Mouse (Mus musculus) MEL (cell line): Measurements from ENCODE around the gene Slc5a10. TPM values are rescaled to one million over a fixed set of nuclear protein-coding genes. Genes with fewer than 3 reads are reported as not detected.

Experiments used
- DNase-seq: peaks from one replicate; pipeline ENCODE4 v3.0.0; 2011; ENCODE audit warnings: low read depth, low spot score
- H3K27ac ChIP-seq: 2 replicates; pipeline ENCODE4 v1.5.1; 2012; ENCODE audit warnings: low read depth, mild to moderate bottlenecking, control low read depth, low read length, moderate library complexity; ENCODE audit not compliant: control insufficient read depth
- H3K27me3 ChIP-seq, 2 experiments: fragments of 150-350 bp in 1 of 2; sonication (generic) in 1 of 2; 2 replicates each; pipeline ENCODE4 v1.6.1; 2012; ENCODE audit warnings: low read length in 2 of 2, mild to moderate bottlenecking in 2 of 2, improper control_type of control experiment in 1 of 2, moderate library complexity in 1 of 2; ENCODE audit not compliant: insufficient read depth in 2 of 2, control insufficient read depth in 1 of 2
- H3K36me3 ChIP-seq, 2 experiments: 2 replicates each; pipeline ENCODE4 v1.6.1; 2012 to 2014; ENCODE audit warnings: low read length in 2 of 2, improper control_type of control experiment in 1 of 2, inconsistent platforms in 1 of 2, mild to moderate bottlenecking in 1 of 2; ENCODE audit not compliant: insufficient read depth in 2 of 2, control insufficient read depth in 1 of 2
- H3K4me1 ChIP-seq, 2 experiments: fragments of 150-350 bp in 1 of 2; sonication (generic) in 1 of 2; 2 replicates each; pipeline ENCODE4 v1.6.1; 2012; ENCODE audit warnings: low read length in 2 of 2, improper control_type of control experiment in 1 of 2, mild to moderate bottlenecking in 1 of 2; ENCODE audit not compliant: insufficient read depth in 2 of 2, control insufficient read depth in 1 of 2
- H3K4me3 ChIP-seq, 2 experiments: fragments of 150-350 bp in 1 of 2; sonication (generic) in 1 of 2; 2 replicates each; pipeline ENCODE4 v1.5.1; 2012; ENCODE audit warnings: low read depth in 2 of 2, low read length in 2 of 2, mild to moderate bottlenecking in 2 of 2, moderate library complexity in 2 of 2, control low read depth in 1 of 2, improper control_type of control experiment in 1 of 2; ENCODE audit not compliant: control insufficient read depth in 1 of 2, insufficient read depth in 1 of 2
- H3K79me2 ChIP-seq: 2 replicates; pipeline ENCODE4 v1.6.1; 2012; ENCODE audit warnings: mild to moderate bottlenecking, low read length, moderate library complexity; ENCODE audit not compliant: control insufficient read depth, poor library complexity, insufficient read depth
- H3K9ac ChIP-seq: 2 replicates; pipeline ENCODE4 v1.6.1; 2012; ENCODE audit warnings: low read depth, mild to moderate bottlenecking, control low read depth, low read length, moderate library complexity; ENCODE audit not compliant: control insufficient read depth, poor library complexity, severe bottlenecking
- H3K9me3 ChIP-seq: fragments of 150-350 bp; sonication (generic); replicated peaks from 2 replicates; pipeline ENCODE4 v1.6.1; 2012; ENCODE audit warnings: mild to moderate bottlenecking, low read length, improper control_type of control experiment, moderate library complexity; ENCODE audit not compliant: insufficient read depth
- BHLHE40 ChIP-seq: IDR thresholded peaks from 2 replicates; pipeline ENCODE4 v1.6.1; 2012; ENCODE audit warnings: low read depth, mild to moderate bottlenecking, inconsistent platforms, low read length, improper control_type of control experiment, borderline replicate concordance
- CHD2 ChIP-seq: IDR thresholded peaks from 2 replicates; pipeline ENCODE4 v1.6.1; 2011; ENCODE audit warnings: low read length, improper control_type of control experiment
- E2F4 ChIP-seq: IDR thresholded peaks from 2 replicates; pipeline ENCODE4 v1.6.1; 2011; ENCODE audit warnings: low read depth, low read length, improper control_type of control experiment, borderline replicate concordance
- ETS1 ChIP-seq: IDR thresholded peaks from 2 replicates; pipeline ENCODE4 v1.6.1; 2012; ENCODE audit warnings: low read depth, mild to moderate bottlenecking, inconsistent platforms, low read length, improper control_type of control experiment, moderate library complexity
- GATA1 ChIP-seq: IDR thresholded peaks from 2 replicates; pipeline ENCODE4 v1.6.1; 2011; ENCODE audit warnings: low read depth, low read length, improper control_type of control experiment
- HCFC1 ChIP-seq: IDR thresholded peaks from 2 replicates; pipeline ENCODE4 v1.6.1; 2012; ENCODE audit warnings: low read depth, mild to moderate bottlenecking, inconsistent platforms, low read length, improper control_type of control experiment, moderate library complexity
- JUND ChIP-seq: IDR thresholded peaks from 2 replicates; pipeline ENCODE4 v1.6.1; 2011; ENCODE audit warnings: low read depth, mild to moderate bottlenecking, improper control_type of control experiment, low read length
- KAT2A ChIP-seq: conservative IDR thresholded peaks from 2 replicates; pipeline ENCODE4 v1.6.1; 2012; ENCODE audit warnings: low read depth, low read length, improper control_type of control experiment, inconsistent platforms
- MAZ ChIP-seq: IDR thresholded peaks from 2 replicates; pipeline ENCODE4 v1.6.1; 2012; ENCODE audit warnings: low read depth, mild to moderate bottlenecking, inconsistent platforms, low read length, improper control_type of control experiment
- MXI1 ChIP-seq: IDR thresholded peaks from 2 replicates; pipeline ENCODE4 v1.6.1; 2011; ENCODE audit warnings: mild to moderate bottlenecking, low read depth, low read length, improper control_type of control experiment
- MYB ChIP-seq: IDR thresholded peaks from 2 replicates; pipeline ENCODE4 v1.6.1; 2011; ENCODE audit warnings: mild to moderate bottlenecking, low read depth, low read length, improper control_type of control experiment
- MYC ChIP-seq: IDR thresholded peaks from 2 replicates; pipeline ENCODE4 v1.6.1; 2011; ENCODE audit warnings: low read depth, mild to moderate bottlenecking, low read length, improper control_type of control experiment, moderate library complexity
- NELFE ChIP-seq: IDR thresholded peaks from 2 replicates; pipeline ENCODE4 v1.6.1; 2011; ENCODE audit warnings: low read depth, low read length, improper control_type of control experiment
- NRF1 ChIP-seq: IDR thresholded peaks from 2 replicates; pipeline ENCODE4 v1.6.1; 2014; ENCODE audit warnings: low read depth, mild to moderate bottlenecking, inconsistent platforms, low read length, improper control_type of control experiment, moderate library complexity; ENCODE audit not compliant: poor library complexity, insufficient read depth, severe bottlenecking
- POLR2A ChIP-seq, 2 experiments: IDR thresholded peaks; 2 replicates each; pipeline ENCODE4 v1.6.1; 2011 to 2012; ENCODE audit warnings: low read length in 2 of 2, mild to moderate bottlenecking in 2 of 2, control low read depth in 1 of 2, improper control_type of control experiment in 1 of 2, low read depth in 1 of 2, moderate library complexity in 1 of 2; ENCODE audit not compliant: control insufficient read depth in 1 of 2, insufficient read depth in 1 of 2, poor library complexity in 1 of 2
- POLR2AphosphoS2 ChIP-seq: IDR thresholded peaks from 2 replicates; pipeline ENCODE4 v1.6.1; 2011; ENCODE audit warnings: low read length, improper control_type of control experiment
- RAD21 ChIP-seq: IDR thresholded peaks from 2 replicates; pipeline ENCODE4 v1.6.1; 2011; ENCODE audit warnings: mild to moderate bottlenecking, low read depth, low read length, improper control_type of control experiment
- SIN3A ChIP-seq: IDR thresholded peaks from 2 replicates; pipeline ENCODE4 v1.6.1; 2012; ENCODE audit warnings: low read length, improper control_type of control experiment, inconsistent platforms
- TBP ChIP-seq: IDR thresholded peaks from 2 replicates; pipeline ENCODE4 v1.8.0; 2011; ENCODE audit warnings: low read depth, low read length, improper control_type of control experiment
- TCF12 ChIP-seq: IDR thresholded peaks from 2 replicates; pipeline ENCODE4 v1.6.1; 2014; ENCODE audit warnings: low read depth, mild to moderate bottlenecking, inconsistent platforms, low read length, improper control_type of control experiment, moderate library complexity
- UBTF ChIP-seq: IDR thresholded peaks from 2 replicates; pipeline ENCODE4 v1.6.1; 2012; ENCODE audit warnings: low read depth, mild to moderate bottlenecking, inconsistent platforms, low read length, improper control_type of control experiment, moderate library complexity, borderline replicate concordance; ENCODE audit not compliant: insufficient read depth
- USF1 ChIP-seq: IDR thresholded peaks from 2 replicates; pipeline ENCODE4 v1.6.1; 2014; ENCODE audit warnings: low read depth, mild to moderate bottlenecking, inconsistent platforms, low read length, improper control_type of control experiment, moderate library complexity
- ZC3H11A ChIP-seq: IDR thresholded peaks from 2 replicates; pipeline ENCODE4 v1.6.1; 2012; ENCODE audit warnings: low read depth, mild to moderate bottlenecking, inconsistent platforms, low read length, improper control_type of control experiment
- ZKSCAN1 ChIP-seq: IDR thresholded peaks from 2 replicates; pipeline ENCODE4 v1.6.1; 2012; ENCODE audit warnings: low read depth, mild to moderate bottlenecking, inconsistent platforms, low read length, improper control_type of control experiment, moderate library complexity
- ZNF384 ChIP-seq: IDR thresholded peaks from 2 replicates; pipeline ENCODE4 v1.6.1; 2012; ENCODE audit warnings: low read depth, mild to moderate bottlenecking, inconsistent platforms, low read length, improper control_type of control experiment
- polyA plus RNA-seq, 2 experiments: library from polyadenylated mRNA; stranded (reverse) in 1 of 2; unstranded in 1 of 2; fragments of >175 nt in 1 of 2; fragments of >200 nt in 1 of 2; gene quantifications; 2 replicates each; pipeline versions ENCODE4 v1.2.1 to v1.2.4; 2012; ENCODE audit warnings: low replicate concordance in 2 of 2, low read depth in 1 of 2; ENCODE audit not compliant: insufficient read length in 2 of 2, insufficient read depth in 1 of 2, missing spikeins in 1 of 2
- total RNA-seq: library from RNA; depleted of rRNA; stranded (reverse); fragments of 300-350 nt; gene quantifications from 2 replicates; pipeline ENCODE4 v1.2.3, GENCODE M21; 2012

Gene Slc5a10
- total and polyA plus RNA-seq, 3 experiments, result 0.08 TPM; not detected in 2

DNA sequence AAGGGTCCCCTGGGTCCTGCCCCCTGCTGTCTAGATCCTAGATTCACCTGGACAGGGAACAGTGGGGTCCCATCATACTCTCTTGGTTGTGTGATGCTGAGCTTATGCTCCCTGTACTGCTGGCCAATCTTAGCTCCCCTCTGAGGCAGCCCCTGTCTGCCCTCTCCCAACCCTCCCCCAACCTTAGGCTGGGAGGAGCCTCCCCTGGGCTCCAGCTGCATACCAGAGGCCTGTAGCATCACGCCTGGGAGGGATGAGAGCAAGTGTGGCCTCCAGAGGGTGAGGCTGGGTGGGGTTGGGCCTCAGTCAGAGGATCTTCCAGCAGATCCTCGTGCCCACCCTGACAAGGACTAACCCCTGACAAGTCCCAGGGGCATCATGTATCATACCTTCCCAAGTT lies 33.0 kb downstream of the Slc5a10 start:
- H3K4me3 ChIP-seq, result no peak overlapping the region
- peaks cover 0 to 8% of the 10 kb centered on the region in 2 experiments; a peak in 2 of 4 replicates for H3K36me3 ChIP-seq
- DNase-seq, result no peak
- H3K9ac ChIP-seq, result no peak overlapping the region
- TF ChIP-seq MXI1 (no peak), ETS1 (no peak), ZKSCAN1 (no peak), E2F4 (no peak), KAT2A (no peak)
- peaks cover 5 to 28% of the 10 kb centered on the region in 2 experiments; a peak in 3 of 4 replicates for H3K4me1 ChIP-seq
- no peaks in the 10 kb centered on the region for H3K27me3 ChIP-seq
- H3K9me3 ChIP-seq, result no peaks in the 10 kb centered on the region
- H3K79me2 ChIP-seq, result peaks cover 7% of the 10 kb centered on the region
- H3K27ac ChIP-seq, result no peak overlapping the region

DNA sequence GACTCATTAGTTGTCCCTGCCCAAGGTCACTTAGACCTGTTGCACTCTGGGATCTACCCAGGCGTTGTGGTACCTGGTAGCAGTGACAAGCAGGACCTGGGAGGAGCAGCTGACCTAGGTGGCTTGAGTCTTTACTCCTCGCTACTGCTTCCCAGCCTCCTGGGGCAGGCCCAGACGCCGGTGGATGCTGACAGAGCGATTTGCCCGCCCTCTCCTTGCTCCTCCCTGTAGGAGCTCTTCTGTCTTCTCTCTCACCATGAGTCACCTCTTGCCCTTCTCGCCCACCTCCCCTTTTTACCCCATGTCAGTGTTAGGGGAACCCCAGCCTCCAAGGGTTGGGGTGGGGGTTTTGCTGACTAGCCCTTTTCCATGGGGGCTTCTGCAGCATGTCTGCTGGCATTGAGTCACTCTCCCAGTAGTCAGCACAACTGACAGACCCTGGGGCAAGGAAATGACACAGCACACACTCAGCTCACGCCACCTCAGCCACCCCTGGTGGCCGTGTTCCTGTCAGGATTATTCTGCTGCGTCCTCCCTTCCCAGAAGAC lies 33.6 kb downstream of the Slc5a10 start:
- Histone ChIP-seq H3K27ac (no peak overlapping the region), H3K9ac (no peak overlapping the region), H3K79me2 (peaks cover 7% of the 10 kb centered on the region), H3K9me3 (no peaks in the 10 kb centered on the region), H3K4me3 (no peak overlapping the region), H3K36me3 (peaks cover 0 to 8% of the 10 kb centered on the region in 2 experiments; a peak in 2 of 4 replicates), H3K27me3 (no peaks in the 10 kb centered on the region), H3K4me1 (peaks cover 5 to 28% of the 10 kb centered on the region in 2 experiments; a peak in 3 of 4 replicates)
- TF ChIP-seq MAZ (no peak), TCF12 (no peak), ZKSCAN1 (no peak), CHD2 (no peak)
- DNase-seq, result no peak

DNA sequence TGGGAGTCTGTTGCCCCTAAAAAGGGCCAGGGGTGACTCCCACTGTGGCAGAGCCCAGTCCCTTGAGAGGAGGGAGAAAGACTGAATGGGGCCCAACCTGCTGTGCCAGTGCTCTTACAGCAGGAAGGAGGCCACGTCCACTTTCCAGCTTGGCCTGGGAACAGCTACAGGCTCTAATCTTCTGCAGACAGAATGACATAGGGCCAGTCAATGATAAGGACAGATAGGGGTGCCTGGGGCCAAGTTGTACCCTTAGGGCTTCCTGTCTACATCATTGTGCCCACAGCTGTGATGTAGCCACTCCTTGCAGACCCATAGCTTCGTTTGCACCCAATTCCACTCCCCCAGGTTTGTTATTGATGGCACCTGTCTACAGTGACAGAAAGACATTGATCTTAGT lies 34.5 kb downstream of the Slc5a10 start:
- Histone ChIP-seq H3K27ac (no peak overlapping the region), H3K4me1 (peaks cover 5 to 28% of the 10 kb centered on the region in 2 experiments; a peak in 3 of 4 replicates), H3K27me3 (no peaks in the 10 kb centered on the region), H3K79me2 (peaks cover 7% of the 10 kb centered on the region), H3K9ac (no peak overlapping the region), H3K36me3 (peaks cover 0 to 8% of the 10 kb centered on the region in 2 experiments; a peak in 2 of 4 replicates), H3K4me3 (no peak overlapping the region), H3K9me3 (no peaks in the 10 kb centered on the region)
- peak; percentile 48 for DNase-seq
- TF ChIP-seq TBP, result no peak
- TF ChIP-seq TCF12, result peak; percentile 84
- TF ChIP-seq BHLHE40, result no peak
- TF ChIP-seq USF1, result no peak
- no peak for TF ChIP-seq CHD2
- TF ChIP-seq POLR2A (IDR thresholded peaks at IDR 0.05; ENCODE audit: control insufficient read depth in 1 of 2, insufficient read depth in 1 of 2, low read depth in 1 of 2, low read length in 2 of 2, poor library complexity in 1 of 2), result no peak
- no peak for TF ChIP-seq ZKSCAN1
- TF ChIP-seq NRF1, result no peak
- TF ChIP-seq POLR2AphosphoS2, result no peak
- no peak for TF ChIP-seq JUND
- no peak for TF ChIP-seq KAT2A
- TF ChIP-seq ZNF384, result no peak
- TF ChIP-seq SIN3A, result no peak
- no peak for TF ChIP-seq RAD21
- TF ChIP-seq MYC, result no peak
- TF ChIP-seq UBTF, result no peak
- no peak for TF ChIP-seq MYB
- no peak for TF ChIP-seq NELFE
- TF ChIP-seq E2F4, result no peak
- no peak for TF ChIP-seq MAZ
- TF ChIP-seq HCFC1, result no peak
- no peak for TF ChIP-seq ZC3H11A
- peak; percentile 70 for TF ChIP-seq GATA1
